Mouse (Mus musculus): ENCODE results near the gene Rc3h1.

DNA sequence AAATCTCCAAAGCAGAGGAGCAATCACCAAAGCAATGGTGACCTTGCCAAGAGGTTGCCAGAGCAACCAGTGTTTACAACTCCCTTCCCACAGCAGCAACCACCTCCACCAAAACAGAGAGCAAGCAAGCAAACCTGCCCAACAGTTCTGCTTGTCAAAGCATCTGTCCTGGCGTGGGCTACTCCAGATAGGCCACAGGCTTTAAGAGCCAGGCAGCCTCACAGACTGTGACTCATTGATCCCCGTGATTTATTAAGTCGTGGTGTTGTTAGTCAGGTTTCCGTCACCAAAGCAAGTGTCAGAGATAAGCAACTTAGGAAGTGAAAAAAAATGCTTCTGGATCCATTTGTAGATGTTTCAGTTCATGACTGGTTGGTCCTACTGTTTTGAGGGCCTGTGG is 27.7 kb upstream of the Rc3h1 start:
- no peak for TF ChIP-seq CTCF (IDR thresholded peaks at IDR 0.05; ENCODE audit: low read depth)
- no peak for TF ChIP-seq EP300 (optimal IDR thresholded peaks at IDR 0.05)
